Mouse (Mus musculus) right cerebral cortex, adult 18-20 months (tissue): ENCODE data around the gene Asic2.

ENCODE experiments used
- DNase-seq: peaks from one replicate; pipeline ENCODE4 v3.0.0; 2022; ENCODE audit warnings: mixed read lengths

The Asic2 gene

DNA sequence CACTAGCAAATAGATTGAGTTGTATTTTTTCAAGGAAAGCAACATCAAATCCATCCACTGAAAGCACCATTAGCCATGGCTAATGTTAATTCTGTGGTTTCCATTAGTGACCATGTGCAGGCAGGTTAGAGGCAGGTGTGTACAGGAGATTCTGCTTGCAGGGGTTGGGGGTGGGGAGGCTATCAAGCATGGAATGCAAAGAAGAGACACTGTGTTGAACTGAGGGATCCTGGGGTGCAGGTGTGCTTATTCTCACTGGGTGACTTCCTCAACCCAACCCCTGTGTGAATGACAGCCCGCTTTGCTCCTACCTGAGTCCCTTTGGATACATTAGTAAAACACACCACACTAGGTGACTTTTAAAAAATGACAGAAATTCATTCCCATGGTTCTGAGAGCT lies 20.2 kb downstream of the Asic2 start:
- DNase-seq, result no peak

DNA sequence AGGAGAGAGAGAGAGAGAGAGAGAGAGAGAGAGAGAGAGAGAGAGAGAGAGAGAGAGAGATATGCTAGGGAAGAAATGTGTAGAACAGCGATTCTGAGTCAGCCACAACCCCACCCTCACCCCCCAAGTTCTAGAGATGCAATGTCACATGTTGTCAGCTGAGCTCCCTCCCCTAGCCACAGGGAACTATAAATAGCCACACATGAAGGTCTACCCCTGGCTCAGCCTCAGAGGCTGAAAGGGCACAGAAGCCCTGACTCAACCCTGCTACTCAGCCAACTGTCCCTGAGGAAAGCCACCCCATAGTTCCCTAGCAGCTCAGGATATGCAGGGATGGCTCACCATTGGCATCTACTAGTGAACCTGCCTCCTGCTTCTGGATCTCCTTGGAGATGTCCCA lies 26.1 kb downstream of the Asic2 start:
- DNase-seq, result no peak

DNA sequence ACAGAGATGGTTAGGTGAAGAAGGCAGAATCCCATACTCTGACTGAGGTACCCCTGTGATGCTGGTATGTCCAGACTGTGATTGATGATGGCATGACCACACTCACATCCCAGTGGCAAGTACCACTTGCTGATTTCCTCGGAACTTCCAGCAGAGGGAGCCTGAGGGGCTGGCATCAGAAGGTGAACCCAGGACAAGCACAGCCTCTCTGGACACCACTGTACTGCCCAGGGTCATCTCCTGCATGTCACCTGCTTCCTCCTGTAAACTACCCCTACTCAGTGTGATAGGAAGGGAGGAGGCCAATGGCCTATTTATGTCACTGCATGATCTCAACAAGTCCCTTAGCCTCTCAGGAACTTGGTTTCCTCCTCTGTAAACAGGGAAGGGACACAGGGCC lies 27.3 kb downstream of the Asic2 start:
- DNase-seq, result peak; percentile 15

- no peak for DNase-seq
These were observed 30.7 kb downstream of the Asic2 start for GRCm38 (mm10) chr11:81937516-81937915.

DNA sequence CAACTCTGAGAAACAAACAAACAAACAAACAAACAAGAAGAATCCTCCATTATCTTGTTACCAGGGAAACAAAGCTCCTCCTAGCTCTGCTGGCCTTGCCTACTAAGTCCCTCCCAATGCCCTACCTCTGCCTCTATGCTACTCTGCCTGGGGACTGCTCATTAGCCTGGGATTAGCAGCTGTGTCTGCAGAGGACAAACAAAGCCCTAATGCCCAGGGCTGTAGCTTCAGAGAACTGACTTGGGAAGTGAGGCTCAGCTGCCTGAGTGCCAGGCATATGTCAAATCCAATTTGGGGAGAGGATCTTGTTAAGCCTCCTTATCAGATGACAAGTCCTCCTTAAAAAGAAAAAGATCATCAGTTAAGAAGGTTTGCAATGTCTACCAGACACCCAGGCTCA lies 41.9 kb downstream of the Asic2 start:
- no peak for DNase-seq

DNA sequence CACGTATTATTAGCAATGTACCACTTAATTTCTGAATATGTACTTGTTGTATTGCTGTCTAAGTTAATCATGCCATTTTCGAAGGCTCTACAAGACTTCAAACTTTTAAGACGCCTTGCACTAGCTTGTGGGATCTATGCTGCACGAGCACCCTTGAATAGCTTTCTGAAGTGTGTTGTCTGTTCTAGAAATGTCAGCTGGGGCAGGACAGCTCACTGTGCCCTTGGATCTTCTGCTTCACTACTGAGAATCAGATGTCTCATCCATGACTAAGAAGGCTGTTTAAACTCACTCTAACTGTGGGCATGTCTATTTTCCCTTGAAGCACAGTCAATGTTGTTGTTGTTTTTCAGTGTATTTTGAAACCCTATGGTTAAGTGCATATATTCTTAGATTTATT lies 44.6 kb downstream of the Asic2 start:
- no peak for DNase-seq

- DNase-seq, result no peak
These were observed 45.2 kb downstream of the Asic2 start for GRCm38 (mm10) chr11:81923096-81923495.

DNA sequence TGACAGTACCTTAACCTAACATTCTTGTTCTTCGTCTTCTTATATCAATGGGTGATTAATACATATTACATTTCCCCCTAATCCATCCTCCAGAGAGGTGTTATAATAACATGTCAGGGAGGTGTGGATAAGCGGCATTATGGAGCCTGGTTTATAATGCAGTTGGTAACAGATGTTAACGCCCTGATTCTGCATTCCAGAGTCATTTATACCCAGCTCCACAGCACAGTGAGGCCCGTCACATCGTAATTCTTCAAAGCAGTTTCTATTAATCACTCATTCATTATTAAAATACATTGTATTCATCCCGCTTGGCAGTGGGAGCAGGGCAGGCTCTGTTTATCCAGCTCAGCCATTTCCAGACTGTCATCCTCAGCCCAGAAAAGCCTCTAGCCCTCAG lies 52.8 kb downstream of the Asic2 start:
- no peak for DNase-seq

- no peak for DNase-seq
These were observed 55.2 kb downstream of the Asic2 start for GRCm38 (mm10) chr11:81913071-81913470.

- DNase-seq, result no peak
These were observed 58.8 kb downstream of the Asic2 start for GRCm38 (mm10) chr11:81909397-81909894.

DNA sequence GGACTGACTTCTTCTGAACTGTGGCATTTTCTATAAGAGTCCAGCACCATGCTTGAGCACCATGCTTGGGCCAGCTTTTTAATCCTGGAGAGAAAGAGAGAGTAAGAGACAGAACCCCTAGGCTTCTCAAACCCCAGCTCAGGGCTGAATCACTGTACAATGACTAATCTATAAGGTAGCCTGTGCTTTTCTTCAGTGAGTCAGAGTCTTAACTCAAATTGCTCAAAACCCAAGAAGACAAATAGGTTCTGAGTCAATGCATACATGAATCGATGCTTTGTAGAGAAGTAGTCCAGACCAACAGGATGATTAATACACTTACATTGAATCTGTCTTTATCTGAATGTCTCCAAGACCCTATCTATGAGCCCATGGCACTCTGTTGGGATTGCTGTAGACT lies 59.5 kb downstream of the Asic2 start:
- DNase-seq, result no peak

- no peak for DNase-seq
These were observed 65.9 kb downstream of the Asic2 start for GRCm38 (mm10) chr11:81902318-81902717.

GRCm38 (mm10) chr11:81897547-81898354 lies 70.5 kb downstream of the Asic2 start:
- peak; percentile 57 for DNase-seq

DNA sequence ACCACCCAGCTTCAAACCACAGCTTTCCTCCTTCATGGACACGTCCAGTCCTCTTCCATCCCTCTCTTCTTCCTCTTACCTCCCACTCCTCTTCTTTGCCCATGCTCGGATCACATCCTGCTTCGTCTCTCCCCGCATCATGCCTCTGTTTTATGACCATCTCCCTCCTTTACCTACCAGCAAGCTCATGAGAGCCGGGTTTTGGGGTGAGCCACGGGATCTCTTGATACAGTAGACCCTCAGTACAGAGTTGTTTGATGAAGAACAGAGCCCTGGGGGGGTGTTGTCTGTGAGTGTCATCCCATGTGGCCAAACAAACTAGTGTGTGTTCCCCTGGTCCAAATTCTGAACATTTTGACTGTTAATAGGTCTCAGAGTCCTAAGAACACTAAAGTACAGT lies 71.7 kb downstream of the Asic2 start:
- no peak for DNase-seq

DNA sequence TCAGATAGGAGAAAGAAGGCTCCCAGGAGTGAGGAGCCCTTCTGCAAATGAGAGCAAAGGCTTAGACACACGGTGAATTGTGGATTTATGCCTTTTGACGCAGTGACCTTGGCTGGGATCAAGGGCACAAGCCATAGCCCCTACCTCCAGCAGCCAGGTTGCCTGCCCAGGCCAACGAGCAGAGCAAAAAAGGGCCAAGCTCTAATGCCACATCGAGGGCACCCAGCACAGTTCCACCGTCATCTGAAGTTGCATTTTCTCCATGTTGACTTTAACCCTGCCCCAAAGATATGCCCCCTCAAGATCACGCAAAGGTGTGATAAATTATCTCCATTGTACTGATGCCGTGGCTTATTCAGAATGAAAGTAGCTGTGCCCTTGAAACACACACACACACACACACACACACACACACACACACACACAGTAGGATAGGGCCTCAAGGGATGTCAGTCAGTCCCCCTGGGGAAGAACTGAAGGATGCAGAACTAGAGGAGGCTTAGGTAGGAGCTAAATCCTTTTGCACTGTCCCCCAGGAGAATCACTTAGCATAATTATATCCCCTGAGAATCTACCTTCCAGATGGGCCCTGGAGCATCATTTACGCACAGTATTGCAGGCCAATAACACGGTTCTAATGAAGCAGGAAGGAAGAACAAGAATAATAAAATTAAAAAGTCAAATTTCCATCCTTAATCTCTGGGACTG lies 96.6 kb downstream of the Asic2 start:
- no peak for DNase-seq

- peak; percentile 34 for DNase-seq
These were observed 102.4 kb downstream of the Asic2 start for GRCm38 (mm10) chr11:81865661-81866382.

- peak; percentile 25 for DNase-seq
These were observed 107.8 kb downstream of the Asic2 start, which contains the start of gene 5530401A14Rik for GRCm38 (mm10) chr11:81860250-81860972. TSS of gene 5530401A14Rik (plus strand) at chr11:81860673.

- DNase-seq, result no peak
These were observed 120.3 kb downstream of the Asic2 start for GRCm38 (mm10) chr11:81847773-81848490.

- no peak for DNase-seq
These were observed 122.6 kb downstream of the Asic2 start for GRCm38 (mm10) chr11:81845686-81846036.

DNA sequence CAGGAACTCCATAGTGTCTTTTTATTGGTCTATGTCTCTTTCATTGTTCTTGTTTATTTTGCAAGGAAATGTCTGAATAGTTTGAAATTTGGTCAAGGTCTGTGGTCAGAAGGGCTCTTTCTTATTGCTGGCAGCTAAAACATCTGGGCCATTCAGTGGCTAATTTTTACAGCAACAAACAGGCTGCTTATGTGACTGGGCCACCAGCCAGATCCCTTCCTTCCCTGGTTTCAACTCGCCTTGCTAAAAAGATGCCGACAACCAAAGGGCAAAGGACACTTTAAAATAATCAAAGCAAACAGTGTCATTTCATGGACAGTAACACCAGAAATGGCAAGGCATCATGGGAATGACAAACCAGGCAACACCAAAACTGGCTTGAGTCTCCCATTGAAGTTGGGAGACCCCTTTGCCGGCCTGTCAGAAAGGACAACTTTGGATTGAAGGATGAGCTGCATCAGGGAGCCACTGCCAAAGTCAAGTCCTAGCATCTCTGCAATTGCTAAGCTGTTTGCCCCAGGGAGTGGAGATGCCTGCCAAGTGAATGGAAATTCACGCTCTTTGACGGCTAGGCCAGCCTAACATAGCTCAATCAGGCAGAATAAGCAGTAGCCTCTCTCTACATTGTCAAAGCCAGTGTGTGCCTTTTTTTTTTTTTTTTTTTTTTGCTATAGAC lies 123.1 kb downstream of the Asic2 start:
- no peak for DNase-seq

- no peak for DNase-seq
These were observed 127.3 kb downstream of the Asic2 start for GRCm38 (mm10) chr11:81841001-81841400.

DNA sequence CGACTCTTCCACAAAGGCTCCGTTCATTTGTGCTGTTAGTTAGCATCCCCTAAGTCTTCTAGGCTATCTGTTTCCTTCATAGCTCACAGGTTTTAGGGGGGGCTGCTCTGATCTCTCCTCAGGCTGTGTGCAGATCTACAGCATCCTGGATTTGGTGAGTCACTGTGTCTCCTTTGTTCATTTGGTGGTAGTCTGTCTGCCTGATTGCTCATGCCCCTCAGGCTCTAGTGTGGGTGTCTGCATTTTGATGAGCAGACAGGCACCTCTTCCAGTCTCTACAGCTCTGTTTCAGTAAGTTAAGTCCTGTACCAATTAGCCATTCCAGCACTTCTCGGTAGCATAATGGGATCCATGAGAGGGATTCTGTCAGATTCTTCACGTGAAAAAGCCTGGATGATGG lies 129.8 kb downstream of the Asic2 start:
- no peak for DNase-seq
